Mouse (Mus musculus): Measurements from ENCODE around the gene Nim1k. TPM values are rescaled to one million over a fixed set of nuclear protein-coding genes. Genes with fewer than 3 reads are reported as not detected.
"Not testable (repeated sequence)": the region's sequence is repeated elsewhere in the genome, so short reads cannot be mapped to it uniquely, and the experiment has no call there.

Gene Nim1k
- total RNA-seq, 1 experiment from 2014 or later, result 3.6 TPM

DNA sequence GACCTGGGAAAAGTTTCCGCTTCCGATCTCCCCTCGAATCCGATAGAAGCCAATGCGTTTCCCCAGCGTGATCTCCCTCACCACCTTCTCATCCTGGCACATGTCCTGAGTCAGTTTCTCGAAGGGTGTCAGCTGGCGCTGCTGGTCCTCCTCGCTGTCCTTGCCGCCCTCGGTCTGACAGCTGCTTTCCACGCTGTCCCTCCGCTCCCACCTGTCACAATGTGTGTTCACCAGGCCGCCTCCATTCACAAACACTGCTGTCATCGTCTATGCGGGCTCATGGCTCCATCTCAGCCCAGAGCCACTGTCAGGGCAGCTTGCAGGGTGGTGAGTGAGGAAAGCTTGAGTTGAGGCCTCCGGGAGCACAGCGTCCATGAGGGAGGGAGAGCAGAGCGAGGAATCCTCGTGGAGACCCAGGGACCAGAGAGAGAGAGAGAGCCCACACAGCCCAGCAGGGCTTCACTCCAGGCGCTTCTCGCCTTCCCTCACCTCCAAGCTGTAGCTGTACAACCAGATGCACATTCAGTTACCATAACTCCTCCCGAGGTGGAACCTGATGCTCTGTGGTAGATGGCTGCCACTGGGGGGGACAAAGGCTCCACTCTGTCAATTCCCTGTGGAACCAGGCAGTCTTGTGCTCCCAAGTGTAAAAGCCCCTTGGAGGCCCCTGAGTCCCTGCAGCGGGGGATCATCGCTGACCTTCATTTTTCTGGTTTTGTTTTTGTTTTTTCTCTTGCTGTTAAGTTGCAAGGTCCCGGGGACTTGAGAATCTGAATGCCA is 27.9 kb downstream of the Nim1k start:
- DNase-seq, result no peak

DNA sequence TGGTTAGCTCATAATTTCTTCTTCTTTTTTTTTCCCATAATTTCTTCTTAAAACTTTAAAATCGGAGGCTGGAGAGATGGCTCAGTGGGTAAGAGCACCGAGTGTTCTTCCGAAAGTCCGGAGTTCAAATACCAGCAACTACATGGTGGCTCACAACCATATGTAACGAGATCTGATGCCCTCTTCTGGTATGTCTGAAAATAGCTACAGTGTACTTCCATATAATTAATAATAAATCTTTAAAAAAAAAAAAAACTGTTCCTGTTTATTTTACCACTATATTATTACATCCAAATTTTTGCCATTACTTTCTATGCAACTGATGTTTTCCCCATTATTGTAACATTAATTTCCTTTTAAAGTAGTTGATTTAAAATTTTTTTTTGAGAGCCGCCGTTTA is 31.1 kb downstream of the Nim1k start:
- no peak for DNase-seq

DNA sequence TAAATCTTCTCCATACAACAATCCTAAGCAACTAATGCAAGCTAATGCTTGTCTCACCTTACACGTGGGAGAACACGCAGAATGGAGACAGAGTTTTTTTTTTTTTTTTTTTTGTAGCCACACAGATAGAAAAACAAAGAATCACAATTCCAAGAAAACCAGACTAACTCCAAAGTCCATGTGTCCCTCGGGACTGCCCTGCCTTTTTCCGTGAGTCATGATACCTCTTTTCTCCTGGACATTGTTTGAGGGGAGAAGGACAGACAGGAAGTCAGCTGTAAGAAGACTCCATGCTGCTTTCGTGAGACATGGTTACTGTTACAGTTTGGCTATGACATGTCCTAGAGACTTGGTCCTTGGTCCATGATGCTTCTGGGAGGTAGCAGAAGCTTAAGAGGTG is 32.3 kb downstream of the Nim1k start:
- no peak for DNase-seq

DNA sequence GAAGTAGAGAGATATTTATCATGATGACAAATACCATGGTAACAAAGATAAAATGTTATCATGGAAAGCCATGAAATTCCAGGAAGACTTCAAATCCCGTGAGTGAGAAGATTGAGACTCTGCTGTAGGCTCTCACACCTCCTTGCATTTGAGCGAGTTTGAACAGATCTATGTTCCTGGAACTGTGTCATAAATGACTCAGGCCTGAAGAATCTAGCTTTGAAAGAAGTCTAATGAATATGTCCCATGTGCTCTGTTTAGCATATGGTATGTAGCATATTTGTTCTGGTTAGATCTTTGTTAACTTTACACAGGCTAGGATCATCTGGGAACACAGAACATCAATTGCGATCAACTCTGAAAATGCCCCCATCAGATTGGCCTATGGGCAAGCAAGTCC is 33.2 kb downstream of the Nim1k start:
- no peak for DNase-seq

DNA sequence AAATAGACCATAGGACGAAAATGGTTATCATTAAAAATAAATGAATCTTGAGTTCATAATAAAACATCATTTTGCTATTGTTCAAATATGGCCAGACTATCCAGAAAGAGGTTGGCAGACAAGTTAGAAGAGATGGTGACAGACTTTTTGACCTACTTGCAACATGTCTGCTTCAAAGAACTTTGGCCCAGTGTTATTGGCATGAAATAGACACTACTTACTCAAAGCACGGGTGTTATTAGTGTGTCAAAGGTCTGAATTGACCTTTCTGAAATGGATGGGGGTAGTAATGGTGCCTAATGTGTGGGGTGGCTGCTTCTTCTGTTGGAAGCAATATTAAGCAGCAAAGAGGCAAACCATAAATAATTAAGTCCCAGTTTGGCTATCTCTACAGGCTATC is 39.6 kb downstream of the Nim1k start:
- DNase-seq, result no peak

DNA sequence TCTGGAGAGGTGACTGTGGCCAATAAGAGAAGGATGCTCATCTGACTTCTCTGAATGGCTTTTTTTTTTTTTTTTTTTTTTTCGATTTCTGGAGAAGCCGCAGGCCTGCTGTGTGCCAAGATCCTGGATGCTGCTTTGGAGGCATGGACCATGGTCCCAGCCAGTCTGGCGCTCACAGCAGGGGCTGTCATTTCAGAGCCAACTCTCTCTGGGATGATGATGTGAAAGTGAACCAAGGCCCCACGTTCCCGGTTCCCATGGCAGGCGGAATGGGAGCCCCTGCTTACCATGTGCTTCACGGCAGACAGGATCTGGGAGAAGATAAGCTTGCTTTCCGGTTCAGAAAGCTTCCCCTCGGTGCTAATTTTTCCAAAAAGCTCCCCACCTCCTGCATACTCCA is 41.9 kb downstream of the Nim1k start:
- no peak for DNase-seq

DNA sequence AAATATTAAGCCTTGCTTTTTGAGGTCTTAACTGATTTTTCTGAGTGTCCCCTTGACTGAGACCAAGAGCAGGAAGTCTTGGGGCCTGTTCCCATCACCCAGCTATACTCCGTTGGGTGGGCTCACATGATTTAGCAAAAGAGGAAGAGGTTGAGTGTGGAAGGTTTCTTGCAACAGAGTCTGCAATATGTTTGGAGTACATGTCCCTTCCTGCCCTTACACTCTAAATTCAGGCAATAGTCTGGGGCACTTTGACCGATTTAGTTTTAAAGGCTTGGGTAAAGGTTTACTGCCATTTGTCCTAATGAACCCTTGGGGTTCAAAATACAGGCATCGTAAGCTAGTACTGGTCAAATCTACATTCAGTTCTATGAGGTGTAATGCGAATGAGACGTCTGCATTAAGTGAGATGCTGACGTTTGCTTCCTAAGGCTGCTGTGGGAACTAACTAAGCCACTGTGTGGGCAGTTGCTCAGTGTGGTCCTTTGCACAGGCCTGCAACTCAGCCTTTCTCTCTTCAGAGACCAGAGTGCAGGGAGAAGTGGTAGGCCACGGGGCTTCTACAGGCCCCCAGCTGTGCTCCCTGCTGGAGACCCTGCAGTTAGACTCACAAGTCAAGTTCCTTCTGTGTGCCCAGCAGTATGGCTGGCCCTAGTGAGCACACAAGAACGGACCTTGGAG is 42.4 kb downstream of the Nim1k start:
- no peak for DNase-seq

DNA sequence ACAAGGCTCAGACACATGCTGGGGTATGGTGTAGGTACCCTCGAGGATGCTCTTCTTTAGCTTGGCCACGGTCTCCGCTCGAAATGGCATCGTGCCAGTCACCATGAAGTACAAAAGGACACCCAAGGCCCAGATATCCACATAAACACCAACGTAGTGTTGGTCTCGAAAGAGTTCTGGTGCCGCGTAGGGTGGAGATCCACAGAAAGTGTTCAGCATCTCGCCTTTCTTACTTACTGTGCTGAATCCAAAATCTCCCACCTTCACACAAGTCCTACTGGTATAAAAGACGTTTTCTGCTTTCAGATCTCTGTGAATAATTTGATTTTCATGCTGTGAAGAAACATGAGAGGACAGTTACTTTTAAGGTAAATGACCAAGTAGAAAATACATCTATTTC is 43.2 kb downstream of the Nim1k start:
- no peak for DNase-seq

DNA sequence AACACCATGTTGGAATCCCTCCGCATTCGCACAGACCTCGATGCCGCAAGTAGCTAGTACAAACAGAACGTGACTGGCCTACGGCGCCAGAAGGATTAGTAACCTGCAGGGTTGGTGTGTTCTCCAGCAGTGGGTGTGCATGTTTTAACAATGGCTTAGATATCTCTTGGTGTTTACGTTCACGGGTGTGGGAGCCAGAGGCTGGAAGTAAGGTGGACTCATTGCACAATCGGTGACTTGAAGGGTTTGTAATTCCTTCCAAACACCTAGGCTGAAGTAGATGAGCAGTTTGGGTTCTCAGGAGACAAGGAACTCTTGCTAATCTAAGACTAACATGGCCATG is 45.4 kb downstream of the Nim1k start:
- DNase-seq, result no peak

DNA sequence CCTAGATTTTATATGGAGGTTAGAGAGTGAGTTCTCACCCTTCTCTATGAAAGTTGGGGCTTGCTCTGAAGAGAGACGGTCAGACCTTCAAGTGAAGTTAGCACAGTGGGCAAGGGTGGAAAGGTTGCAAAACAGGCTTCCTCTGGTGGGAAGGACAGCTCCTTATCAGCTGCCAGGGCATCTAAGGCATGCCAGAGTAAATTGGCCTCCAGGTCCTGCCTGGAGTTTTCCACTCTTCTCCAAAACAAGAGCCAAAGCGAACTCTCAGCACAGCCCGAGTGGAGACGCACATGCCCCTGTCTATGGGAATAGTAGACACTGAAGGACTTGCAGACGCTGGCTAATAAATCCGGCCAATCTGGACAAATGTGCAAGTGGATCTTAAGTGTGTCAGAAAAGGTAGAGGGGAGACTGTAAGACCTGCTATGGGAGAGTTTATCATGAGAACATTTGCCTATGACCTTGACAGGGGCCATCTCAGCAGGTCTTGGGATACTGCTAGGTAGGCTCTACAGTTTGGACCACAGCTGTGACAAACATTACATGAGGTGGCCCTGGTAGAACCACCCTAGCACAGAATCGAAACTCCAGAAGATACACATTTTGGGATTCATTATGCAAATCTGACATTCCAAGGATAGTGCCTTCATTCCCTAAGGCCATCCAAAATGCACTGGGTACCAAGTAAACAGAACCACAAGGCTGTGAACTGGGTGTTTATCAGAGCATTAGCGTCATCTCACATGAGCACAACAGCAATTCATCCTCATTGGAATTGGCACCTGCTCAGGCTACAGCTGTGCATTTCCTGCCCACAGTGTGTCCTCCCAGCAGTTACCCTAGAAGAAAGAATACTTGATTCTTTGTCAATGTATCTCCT is 46.1 kb downstream of the Nim1k start:
- DNase-seq, result peak; percentile 22

DNA sequence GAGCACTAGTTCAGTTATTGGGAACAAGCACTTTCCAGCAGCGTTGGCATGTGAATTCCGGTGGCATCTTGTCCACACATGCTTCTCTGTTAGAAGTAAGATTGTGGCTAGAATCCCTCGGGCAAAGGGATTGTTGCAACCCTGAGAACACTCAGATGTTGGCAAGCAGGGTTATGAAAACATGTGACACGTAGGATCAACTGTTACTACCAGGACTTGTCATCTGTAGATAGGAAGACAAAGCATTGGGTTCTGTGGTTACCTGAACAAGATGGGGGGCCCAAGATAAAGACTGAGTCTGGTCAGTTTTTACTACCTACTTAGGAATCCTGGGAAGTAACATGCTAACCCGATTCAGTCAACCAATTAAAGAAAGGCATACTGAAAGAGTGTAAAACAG is 46.7 kb downstream of the Nim1k start:
- DNase-seq, result no peak

DNA sequence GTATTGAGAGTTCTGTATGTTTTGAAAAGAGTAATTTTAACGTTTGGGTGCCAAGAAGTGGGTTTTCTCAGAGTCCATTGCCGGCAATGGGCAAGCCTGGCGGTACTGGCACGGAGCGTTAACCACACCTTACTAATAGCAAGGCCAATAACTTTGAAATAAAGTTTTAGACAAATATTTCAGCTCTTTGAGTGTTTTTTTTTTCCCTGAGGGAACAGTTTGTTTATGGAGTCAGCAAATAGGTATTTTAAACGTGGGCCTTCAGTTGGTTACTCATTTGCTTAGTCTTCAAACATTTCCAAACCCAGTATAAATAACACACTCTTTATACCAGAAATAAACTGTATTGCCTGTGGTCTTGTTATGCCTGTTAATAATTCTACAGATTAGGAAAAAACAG is 47.8 kb downstream of the Nim1k start:
- DNase-seq, result no peak

DNA sequence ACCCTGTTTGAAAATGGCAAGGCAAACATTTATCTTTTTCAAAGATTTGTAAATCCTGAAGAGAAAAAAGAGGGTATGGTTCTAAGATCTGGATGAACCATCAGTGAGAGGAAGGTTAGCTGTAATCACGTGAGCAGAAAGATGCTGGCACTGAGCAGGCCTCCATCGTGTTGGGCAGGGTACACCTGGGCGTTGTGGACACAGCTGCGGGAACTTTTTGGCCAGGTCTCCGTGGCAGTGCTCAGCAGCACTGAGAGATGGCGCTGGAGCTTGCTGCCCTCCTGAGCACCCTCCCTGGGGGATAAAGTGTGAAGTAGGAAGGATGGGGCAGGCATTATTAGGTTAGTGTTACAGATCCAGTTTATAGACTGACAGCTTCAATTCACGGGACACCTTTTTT is 48.7 kb downstream of the Nim1k start:
- no peak for DNase-seq

DNA sequence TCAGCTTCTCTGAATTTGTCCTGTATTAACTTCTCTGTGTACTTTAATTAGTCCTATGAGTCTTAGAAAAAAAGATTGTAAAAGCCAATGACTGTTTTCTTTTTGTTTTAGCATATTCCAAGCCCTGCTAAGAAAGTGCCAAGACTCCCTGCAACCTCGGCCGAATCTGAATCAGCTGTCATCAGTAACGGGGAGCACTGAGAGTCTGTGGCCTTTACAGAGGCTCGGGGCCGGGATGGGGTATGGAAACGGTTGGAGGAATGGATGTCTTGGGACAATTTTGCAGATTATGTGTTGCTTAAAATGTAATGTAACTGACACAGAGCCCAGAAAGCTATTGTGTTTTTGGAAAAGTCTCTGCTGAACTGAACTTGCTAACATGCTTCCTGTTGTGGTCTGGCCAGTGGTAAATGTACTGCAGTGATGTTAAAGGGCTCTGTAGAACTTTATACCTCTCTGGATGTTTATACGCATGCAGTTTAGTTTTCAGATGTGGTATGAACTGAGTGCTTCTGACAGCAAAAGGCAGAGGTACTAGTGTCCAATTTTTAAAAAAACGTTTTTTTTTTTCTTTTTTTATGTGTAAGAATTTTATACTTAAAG is 49.3 kb downstream of the Nim1k start:
- not testable (repeated sequence) for DNase-seq

DNA sequence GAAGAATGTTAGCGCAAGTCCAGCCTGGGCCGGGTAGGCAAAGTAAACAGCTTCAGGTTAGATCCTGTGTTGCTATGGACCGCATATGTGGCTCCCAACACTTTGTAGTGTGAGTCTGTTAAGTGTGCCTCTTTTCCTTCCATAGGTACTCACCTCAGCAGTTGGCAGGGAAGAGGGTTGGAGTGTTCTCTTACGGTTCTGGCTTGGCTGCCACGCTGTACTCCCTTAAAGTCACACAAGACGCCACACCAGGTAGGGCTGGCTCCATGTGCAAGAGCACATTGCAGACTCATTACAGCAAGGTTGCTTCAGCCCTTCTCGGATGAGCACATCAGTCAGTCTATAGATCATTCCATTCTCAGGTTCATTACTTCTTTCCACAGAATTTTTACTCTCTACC is 51.4 kb downstream of the Nim1k start:
- DNase-seq, result no peak

DNA sequence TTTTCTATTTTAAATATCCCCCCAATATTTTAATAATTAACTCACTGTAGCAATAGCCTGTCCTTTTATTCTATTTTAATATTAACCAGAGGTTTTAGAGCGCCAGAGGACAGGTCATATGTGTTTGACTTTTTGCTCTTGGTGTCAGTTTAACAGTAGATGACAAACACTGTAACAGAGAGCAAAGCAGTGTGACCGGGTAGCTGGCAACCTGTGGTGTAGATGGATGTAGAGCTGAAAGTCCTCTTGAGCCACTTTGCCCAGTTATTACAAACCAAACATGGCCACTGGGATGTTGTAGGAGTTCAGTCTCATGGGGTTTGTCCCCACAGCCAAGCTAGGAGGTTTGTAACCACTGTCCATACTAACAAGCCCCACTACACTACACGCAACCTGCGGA is 57.2 kb downstream of the Nim1k start:
- no peak for DNase-seq

DNA sequence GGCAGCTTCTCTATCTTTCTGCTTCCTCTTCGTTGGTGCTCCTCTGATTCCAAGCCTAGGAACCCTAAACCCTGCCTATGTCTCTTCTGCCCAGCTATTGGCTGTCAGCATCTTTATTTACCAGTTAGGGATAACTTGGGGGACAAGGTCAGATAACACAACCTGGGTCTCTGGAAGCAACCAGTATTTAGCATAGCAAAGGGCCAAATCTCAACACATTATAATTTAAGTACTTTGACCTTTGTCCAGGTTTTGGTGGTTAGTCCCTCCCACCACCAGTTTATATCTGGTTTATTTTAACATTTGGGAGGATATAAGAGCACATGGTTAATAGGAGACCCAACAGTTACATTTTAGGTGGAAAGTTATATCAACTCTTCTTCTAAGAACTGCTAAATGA is 59.2 kb downstream of the Nim1k start:
- no peak for DNase-seq

DNA sequence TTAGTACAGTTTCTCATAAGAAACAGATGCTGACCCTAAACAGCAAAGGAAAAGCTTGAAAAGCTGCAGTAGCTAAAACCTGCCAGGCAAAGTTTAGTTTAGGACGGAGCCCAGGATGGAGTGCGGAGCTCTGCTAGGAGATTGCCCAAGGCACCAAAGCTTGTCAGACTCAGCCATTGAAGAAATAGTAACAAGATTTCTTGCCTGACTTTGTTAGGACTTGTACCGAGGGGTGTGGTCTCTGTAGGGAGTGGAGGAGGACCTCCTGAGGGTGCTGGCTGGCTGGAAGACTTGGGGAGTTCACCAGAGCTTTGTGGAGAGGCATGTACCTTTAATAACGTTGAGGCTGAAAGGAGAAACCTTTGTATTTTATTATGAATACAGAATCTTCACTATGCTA is 60.0 kb downstream of the Nim1k start:
- DNase-seq, result no peak

DNA sequence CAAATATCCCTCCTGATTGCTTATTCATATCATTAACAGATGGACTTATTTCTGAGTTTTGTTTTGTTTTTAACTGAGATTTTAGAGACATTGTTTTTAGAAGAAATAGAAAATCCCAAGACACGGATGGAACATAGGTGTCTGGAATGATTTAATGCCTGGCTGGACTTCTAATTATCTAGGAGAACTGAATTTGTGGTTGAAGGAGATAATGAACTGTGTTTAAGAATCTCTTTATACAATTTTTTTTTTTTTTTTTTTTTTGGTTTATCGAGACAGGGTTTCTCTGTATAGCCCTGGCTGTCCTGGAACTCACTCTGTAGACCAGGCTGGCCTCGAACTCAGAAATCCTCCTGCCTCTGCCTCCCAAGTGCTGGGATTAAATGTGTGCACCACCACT is 63.7 kb downstream of the Nim1k start:
- DNase-seq, result not testable (repeated sequence)

DNA sequence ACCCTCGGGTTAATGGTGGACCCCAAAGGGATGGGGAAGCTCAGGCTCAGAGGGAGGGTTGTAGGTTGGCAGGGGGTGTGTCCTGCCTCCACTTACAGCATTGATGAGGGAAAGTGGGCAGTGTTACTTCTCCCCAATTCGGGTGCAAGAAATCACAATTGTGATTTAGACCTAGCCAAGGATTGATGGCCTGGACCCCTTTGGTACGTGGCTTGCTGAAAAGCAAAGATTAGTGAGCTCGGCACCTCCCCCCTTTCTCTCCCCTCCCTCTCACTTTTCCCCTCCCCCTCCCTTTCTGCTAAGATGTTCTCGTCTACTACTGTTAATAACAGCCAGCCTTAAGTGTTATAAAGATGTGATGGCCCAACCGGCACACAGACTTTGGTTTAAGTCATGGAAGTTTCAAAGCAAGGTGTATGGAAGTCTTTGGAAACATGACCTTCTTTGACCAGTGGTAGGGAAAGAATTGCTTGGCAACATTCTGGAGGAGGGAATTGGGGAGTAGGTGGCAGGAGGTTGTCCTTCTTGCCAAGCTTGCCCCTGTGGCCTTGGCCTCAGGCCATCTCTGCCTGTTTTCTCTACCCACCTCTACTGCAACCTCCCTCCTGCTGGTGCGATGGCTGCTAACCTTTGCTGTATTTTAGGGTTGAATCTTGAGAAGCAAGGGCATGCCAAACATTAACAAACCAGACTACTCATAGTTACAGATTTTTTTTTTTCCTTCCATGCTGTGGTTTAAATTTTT is 64.6 kb downstream of the Nim1k start:
- DNase-seq, result peak; percentile 46

DNA sequence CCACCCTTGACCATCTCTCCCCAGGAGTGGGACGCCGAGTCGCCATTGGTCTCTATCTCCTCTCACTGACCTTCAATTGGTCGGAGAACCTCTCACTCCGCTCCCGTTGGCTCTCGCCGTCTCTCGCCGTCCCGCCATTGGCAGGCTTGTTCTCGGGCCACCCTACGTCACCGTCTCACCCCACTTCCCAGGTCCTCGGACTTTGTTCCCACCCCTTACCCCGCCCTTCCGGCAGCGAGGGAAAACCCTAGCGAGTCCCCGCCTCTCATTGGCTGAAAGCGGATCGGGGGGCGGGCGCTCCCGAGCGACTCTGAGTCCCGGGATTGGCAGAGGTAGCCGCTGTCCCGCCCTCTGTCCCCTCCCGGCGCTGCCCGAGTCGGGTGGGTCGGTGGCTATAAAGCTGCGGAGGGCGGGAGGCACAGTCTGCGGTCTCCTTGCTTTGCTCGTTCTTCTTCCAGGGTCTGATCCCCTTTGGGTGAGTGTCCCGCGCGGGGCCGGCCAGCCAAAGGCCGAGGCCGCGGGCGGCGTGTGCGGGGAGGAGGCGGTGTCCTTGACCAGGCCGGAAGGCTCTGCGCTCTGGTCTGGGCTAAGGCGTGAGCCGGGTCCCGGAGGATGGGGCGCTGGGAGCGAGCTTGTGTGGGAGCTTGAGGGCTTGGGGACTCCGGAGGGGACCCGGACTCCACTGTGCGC is 65.5 kb downstream of the Nim1k start, which contains the start of gene Hmgcs1:
Gene Hmgcs1 (plus strand): TSS at position 341 of the 690 bp plus-strand sequence.
- DNase-seq, result peak; percentile 98

DNA sequence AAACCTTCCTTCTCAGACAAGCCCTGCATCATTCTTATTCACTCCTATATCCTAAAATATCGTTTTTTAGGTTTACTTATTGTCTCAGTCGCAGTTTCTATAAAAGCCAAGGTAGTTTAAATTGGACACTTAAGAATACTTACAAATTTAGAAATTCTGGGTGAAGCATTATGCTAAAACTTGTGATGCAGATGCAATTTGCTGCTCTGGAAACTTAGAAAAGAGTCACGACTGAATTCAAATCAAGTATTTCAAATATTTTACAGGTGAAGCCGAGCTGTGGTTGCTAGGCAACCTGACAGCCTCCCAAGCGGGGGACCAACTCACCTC is 66.0 kb downstream of the Nim1k start:
- DNase-seq, result no peak
